Mouse (Mus musculus) adrenal gland, adult 8-10 months (tissue): ENCODE measurements around the gene Fhod1. TPM values are rescaled to one million over a fixed set of nuclear protein-coding genes. Genes with fewer than 3 reads are reported as not detected.

Experiments
- DNase-seq: peaks from one replicate; pipeline ENCODE4 v3.0.0; 2022
- total RNA-seq, 4 experiments: library from RNA; stranded (reverse); gene quantifications; 2 replicates each; pipeline ENCODE4 v1.2.4; 2022

The Fhod1 gene
- total RNA-seq, 4 experiments from 2014 or later: 11.8 to 21.9 (median 17.1) TPM

DNA sequence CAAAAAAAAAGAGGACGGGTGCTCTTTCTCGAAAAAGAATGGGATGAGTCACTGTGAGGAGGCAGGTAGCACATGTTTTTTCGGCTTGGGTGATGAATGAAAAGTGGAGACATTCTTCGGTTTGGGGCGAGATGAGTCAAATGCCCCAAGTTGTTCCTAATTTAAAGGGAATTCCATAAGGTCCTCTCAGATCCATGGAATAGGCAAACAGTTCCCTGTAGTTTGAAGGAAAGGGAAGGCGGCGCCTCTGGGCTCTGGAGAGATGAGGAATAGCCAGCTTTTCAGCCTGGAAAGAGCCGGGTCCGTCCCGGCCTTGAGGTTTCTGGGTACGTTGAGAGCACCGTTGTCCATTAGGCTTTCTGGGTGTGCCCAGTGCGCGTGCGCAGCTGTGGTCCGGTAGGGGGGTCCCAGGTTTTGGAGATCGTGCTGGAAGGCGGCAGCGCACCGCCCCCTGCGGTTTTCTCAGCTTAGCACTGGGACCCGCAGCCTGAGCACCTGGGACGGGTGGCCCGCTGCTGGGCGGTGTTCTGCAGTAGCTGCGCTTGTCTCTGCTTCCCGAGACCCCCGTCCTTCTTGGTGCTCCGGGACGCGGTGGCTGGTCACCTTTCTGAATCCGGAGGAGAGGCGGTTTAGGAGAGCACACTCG lies 820 bp upstream of the Fhod1 start, which contains the start of gene Slc9a5:
Gene Slc9a5 (plus strand): TSS at position 394 of the 646 bp plus-strand sequence.
- peak; percentile 56 for DNase-seq

DNA sequence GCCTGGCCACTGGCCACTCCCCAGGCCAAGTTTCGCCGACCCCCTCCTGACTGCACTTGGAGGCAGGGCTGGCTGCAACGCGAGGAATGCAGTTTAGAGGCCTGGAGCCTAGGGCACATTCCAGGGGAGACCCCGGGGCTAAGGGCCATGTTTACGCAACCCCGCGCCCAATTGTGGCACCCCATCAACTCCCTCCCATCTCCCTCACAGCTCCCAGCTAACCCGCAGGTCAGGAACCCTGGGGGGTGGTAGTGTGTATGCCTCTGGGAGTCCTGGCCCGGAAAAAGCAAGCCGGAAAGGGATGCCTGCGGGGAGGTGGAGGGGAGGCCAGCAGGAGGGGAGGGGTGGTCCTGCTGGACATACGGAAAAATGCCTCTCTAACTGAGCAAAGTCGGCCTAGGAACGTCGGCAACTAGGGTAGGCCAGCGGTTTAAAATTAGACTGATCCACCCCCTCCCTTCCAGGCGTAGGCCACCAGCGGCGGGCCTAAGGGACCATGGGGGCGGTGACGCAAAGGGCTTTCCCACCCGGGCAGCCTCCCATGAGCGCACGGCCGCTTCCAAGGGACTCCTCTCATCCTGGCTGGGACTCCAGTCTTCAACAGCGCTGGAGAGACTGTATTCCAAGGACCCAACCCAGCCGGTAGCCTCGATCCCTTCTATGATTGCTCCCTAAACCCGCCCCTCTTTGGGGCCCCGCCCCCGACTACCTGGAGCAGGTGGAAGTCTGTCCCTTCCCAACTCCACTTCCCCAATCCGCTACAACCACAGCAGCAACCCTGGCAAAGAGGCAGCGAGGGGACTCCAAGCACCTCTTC lies 934 bp downstream of the Fhod1 start:
- DNase-seq: peak; percentile 48

DNA sequence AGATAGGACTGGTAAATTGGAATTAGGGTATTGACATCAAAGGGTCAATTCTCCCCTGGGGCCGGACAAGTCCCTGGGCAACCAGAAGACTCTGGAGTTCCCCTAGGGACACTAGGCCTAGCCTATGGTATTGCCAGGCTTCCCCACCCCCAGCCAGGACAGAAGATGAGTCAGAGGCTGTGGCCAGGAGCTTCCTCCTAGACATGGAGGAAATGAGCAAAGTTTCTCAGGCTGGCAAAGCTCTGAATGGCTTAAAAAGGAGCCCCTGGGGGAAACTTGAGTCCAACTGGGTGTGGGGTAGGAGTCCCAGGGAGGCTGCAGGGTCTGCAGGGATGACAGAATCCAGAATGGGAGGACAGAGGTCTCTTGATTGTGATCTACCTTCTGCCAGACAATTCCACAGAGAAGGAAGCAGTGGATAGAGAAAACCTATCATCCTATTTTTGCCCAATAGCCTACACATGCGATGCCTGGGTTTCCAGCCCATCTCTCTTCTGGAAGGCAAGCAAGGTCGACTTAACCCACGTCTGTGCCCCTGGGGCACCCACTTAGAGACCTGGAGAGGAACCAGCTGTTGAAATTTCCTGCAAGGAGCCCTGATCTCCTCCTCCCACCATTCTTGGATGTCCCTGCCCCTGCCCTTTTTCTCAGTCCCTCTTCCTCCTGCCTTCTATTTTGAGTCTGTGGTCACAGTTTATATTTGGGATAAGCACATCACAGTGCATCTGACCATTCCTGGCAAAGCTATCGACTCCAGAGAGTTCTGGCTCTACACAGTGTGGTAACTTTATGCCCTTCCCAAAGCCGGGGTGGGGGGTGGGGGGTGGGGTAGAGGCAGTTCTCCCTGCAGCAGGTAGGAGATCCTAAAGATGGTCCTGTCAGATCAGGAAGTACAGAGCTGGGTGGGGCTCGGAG lies 2.4 kb downstream of the Fhod1 start:
- DNase-seq: peak; percentile 46

DNA sequence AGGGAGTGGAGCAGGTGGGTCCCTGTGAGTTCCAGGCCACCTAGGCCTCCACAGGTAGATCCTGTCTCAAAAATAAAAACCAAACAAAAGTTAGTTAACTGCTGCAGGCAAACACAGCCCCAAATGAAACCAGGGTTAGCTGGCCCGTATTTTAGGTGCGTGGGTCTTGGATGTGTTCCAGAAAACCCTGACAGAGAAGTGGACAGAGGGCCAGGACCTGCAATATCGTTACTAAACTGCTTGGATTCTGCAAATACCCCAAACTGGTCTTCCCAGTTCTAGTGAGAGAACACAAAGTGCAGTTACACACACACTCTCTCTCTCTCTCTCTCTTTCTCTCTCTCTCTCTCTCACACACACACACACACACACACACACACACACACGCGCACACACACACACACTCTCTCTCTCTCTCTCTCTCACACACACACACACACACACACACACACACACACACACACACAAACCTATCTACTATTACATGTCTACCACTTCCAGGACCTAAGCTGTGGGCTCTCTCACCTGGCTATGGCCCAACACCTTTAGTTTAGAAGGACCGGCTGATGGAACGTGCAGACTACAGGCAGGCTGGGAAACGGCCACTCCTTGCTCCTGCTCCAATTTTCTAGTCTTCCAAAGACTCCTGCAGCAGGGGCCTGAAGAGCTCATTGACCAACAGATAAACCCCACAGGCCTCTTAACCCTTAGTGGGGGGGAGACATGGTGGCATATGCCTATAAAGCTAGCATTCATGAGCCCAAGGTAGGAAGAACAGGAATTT lies 3.8 kb downstream of the Fhod1 start:
- DNase-seq: no peak

DNA sequence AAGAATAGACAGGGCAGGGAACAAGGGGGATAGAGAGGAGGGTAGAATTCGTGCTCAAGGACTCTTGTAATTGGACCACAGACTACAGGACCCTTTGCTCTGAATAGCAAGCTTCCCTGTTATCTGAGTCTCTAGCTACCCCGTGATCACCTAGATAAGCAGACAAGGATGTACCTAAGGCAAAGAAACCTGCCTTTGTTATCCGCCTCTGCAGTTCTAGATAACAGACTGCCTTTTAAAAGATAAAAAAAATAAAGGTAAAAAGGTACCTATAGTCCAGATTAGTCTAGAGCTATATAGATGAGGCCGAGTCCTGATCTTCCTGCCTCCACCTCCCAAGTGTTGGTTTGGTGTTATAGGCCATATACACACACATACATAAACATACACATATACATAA lies 5.0 kb downstream of the Fhod1 start:
- DNase-seq: no peak

DNA sequence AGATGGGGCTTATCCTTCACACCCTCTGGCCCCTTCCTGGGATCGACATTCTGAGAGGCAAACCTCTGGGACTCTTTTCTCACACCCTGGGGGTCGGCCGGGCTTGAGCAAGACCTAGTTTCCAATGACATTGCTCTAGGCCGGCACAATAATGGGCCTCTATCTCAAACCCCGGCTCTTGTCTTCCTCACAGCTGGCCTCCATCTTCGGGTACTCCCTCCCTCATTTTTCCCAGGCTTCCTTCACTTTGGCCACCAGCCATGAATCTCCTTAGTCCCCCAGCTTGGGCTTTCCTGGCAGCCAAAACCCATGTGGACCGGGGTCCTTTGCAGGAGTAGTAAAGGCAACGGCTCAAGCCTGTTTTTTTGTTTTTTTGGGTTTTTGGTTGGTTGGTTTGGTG lies 6.4 kb downstream of the Fhod1 start:
- DNase-seq: no peak

DNA sequence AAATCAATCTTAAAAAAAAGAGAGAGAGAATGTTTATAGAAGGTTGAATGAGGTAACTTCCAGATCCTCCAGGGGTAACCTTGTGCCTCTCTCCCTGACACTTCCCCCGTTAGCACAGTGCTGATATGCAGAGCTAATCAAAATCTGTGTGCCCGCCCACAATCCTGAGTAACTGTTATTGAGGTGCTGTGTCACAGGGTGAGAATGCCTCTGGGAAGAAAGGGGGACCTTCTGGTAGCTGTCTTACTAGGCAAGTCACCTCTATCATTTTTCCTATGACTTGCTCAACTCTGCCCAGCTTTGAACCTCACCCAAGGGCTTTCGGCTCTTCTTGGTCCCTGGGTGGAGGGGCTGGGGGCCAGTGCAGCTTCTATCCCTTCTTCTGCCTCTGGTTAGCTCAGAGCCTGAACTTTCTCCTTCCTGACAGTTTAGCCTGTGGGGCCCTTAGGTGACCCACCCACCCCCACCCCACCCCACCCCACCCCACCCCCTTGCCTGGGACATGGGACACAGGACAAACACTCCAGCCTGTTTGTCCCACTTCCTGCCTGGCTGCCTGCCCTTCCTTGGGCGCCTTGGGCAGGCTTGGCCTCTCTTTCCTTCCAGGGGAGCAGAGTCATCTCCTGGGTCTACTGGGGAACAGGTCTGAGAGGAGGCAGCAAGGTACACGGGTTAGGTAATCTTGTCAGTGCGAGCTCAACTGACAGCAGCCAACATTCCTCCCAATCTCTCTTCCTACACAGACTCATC lies 7.7 kb downstream of the Fhod1 start:
- no peak for DNase-seq

DNA sequence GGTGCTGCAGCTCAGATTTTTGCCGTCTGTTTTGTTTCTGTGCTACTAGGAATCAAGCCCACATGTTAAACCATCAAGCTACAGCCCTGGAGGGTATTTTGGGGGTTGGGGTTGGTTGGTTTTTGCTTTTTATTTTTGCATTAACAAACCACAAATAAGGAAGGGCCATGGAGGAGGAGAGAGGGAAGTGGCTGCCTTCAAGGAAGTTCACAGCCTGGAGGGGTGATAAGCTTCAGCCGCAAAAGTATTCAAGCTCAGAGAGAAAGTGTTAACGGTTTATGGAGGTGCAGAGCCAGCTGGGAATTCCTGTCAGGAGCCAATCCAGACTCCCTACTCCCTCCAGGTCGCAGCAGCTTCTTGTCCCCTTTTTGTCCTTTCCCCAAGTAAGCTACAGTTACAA lies 8.8 kb downstream of the Fhod1 start:
- DNase-seq: no peak

DNA sequence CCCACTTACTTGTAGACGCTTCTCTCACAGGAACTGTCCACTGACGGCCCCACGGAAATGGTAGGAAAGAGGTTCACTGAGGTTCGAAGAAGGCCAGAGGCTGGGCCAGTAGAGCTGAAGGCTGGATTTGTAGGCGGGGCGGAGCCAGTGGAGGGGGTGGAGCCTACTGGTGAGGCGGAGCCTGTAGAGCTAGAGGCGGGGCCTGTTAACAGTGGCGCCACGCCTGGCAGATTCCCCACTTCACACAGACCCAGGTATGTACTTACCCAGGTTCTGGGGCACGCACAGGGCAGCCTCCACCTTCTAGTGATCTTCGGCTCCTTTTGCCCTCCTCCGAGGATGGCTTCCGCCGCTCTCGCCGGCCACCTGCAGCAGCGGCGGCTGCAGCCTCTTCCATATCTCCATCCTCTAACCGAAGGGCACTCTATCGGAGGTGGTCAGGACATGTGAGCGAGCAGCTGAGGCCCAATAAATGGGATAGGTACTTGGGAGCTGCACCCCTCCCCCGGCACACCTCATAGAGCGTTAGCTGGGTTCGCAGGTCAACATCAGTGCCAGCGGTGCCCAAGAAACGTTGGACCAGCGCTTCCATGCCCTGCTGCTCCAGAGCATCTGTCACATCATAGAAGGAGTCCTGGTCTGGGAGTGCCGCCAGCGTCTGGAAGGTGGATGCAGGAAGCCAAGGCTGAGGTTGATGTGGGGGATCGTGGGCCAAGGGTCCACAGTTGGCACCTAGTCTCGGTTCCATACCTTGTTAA lies 11.2 kb downstream of the Fhod1 start:
- no peak for DNase-seq

DNA sequence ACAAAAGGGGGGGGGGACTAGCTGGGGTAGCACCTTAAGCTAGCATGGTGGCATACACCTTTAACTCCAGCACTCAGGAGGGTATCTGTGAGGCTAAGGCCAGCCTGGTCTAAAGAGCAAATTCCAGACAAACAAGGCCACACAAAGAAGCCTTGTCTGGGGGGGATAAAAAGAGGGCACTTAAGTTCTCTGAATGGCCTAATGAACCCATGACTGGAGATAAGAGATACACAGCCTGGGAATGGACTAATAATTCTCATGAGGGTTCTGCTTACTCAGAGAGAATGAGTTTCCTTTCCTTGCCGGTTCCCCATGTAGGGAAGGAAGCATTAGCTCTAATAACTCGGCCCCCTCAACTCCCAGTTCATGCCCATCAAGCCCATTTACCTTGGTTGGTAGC lies 15.2 kb downstream of the Fhod1 start:
- no peak for DNase-seq

DNA sequence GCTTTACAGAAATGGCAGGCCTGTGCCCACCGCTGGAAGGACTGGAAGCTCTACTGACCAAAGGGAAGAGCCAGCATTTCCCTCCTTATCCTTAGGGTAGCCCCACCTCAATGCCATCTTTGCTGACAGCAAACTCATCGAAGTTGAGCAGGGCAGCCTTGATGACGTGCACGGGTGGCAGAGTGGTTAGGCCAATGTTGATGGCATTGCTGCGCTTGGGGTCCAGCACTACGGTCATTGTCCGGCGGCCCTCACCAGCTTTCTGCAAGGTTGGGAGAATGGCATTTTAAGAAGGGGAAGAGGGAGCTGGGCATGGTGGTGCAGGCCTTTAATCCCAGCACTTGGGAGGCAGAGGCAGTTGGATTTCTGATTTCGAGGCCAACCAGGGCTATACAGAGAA lies 15.8 kb downstream of the Fhod1 start:
- DNase-seq: no peak

DNA sequence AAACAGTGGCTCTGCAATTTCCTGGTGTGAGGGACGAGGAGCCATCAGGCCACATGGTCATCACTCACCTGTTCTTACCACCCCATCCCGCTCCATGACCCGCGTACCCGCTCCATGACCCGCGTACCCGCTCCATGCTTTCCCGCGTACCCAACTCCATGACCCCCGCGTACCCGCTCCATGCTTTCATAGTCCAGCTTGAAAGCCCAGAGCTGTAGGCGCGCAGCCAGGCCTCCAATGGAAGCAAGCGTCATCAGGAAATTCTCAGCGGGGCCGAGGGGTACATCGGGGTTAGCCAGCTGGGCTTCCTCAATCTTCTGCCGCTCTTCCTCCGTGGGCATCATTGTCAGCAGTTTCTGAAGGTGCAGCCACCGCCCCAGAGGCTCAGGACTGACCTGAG lies 16.3 kb downstream of the Fhod1 start:
- DNase-seq: no peak

DNA sequence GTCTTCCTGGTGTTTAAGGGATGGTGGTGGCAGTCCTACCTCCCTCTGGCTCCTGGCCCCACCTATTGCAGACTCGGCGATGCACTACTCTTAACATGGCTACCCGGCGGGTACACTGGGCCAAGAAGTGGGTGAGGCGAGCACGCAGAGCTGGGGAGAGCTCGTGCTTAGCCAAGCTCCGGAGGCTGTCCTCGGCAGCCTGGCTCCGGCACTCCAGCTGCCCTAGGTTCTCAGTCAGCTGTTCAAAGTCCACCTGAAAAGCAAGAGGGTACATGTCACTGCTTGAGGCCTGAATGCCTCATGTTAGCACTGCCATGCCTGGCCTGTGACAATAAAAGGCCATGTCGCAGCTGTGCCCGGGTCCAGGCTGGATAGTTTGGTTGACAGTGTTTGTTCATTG lies 17.4 kb downstream of the Fhod1 start:
- DNase-seq: no peak

DNA sequence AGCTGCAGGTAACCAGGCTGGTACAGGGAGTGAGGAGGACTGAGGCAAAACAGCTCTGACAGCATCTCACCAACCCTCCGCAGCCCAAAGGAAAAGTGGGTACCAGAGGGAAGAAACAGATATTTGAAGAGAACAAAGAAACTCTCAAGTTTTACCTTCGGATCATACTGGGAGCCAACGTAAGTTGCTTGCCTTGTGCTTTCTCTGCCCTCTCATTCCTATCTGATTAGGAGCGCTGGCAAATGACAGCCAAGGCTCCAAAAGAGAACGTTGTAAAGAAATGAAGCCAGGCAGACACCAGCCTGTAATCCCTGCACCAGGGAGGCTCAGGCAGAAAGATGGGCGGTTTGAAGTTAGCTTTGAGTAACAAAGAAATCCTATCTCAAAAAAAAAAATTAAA lies 20.8 kb downstream of the Fhod1 start:
- DNase-seq: no peak

DNA sequence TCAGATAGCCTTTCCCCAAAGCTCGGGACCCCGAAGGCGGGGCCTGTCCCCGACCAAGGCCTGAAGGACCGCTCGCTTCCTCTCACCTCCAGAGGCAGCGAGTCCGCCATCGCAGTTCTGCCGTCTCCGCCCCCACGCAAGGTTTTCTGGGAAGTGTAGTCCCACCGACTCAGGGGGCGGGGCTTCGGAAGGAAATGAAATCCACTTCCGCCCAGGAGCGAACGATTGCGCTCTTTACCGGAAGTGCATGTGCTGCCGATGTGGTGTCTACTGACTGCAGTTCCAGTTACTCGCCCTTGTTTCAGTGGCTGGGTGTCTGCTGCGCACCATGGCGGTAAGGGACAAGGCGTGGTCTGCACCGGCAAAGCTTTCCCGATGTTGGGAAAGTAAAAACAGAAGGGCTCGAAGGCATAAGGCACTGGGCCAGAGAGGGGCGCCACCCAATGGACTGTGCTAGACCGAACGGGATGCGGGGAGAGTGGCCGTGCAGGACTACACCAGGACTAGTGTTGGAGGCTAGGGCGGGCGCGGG lies 21.5 kb downstream of the Fhod1 start, which contains the start of the genes Lrrc29 and Tmem208:
Gene Lrrc29 (minus strand): TSS at position 138 of the 532 bp plus-strand sequence.
Gene Tmem208 (plus strand): TSS at position 214 of the 532 bp plus-strand sequence.
- peak; percentile 96 for DNase-seq

DNA sequence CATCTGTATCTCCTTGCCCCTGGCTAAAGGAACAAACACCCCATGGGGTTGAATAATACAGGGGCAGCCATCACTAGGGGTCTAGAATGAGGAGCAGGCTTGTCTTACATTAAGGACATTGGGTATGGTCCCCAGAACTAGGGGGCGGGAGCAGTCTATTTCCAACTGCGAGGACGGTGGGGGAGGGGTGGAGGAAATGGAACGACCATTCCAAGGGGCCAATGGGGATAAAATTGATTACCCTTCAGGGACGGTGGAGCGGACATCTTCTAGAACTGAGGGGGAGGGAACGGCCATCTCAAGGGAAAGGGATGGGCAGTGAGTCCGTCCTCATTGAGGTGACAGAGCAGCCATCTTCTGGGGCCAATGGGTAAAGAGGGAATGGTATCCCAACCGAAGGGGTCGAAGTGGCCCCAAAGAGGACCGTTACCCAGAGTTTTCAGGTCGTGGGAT lies 22.1 kb downstream of the Fhod1 start:
- no peak for DNase-seq

DNA sequence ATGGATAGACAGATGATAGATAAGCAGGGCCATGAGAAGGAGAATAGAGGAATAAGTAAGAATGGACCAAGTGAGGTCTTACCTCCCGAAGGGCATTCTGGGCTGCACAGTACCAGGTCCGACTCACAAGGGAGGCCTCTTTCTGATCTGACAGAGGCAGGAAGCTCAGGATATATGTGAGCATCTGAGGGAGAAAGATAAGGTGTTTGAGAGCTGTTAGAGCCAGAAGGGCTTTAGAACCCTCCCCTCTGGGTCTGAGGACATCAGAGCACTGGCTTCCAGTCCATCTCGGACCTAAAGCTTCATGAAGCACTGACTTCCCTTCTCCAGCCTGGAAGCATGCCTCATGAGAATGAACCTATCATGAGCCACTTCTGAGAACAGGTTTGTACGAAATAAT lies 24.6 kb downstream of the Fhod1 start:
- no peak for DNase-seq

DNA sequence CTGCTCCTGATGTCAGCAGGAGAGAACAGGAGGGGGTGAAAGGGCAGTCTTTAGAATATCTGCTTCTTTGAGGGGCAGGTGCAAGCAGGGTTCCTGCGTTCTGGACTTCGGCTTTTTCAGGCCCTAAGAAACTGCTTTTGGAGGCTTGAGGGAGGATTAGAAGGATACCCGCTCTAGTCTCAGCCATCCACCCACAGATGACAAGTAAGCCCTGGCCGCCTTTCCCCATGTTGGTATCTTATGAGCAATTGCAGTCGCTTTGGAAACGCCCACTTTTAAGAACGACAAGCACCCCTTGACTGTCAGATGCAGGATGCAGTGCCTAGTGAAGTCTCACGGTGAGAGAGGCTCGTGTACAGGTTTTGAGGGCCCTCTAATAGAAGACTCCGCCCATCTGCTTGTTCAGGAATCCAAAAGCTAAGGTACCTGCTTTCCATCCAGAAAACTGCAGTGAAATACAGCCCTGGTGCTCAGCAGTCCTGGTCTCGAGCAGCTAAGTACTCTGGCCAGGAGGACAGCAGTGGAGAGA lies 29.0 kb downstream of the Fhod1 start:
- DNase-seq: no peak

DNA sequence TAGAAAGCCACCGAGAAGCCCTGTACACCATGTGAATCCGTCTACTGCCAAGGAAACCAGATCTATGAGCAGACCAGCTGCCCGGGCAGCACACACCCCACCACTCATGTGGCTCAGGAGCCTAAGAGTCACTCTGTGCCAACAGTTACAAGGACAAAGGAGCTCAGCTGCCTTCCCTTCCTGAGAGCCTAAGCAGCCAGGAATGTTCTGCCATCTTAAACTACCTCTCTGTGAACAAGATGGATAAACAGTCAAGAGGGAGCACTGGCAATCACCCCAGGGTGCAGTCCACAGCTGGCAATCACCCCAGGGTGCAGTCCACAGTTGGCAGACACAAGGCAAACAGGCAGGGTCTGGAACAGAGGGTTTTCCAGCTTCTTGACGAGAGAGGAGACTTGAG lies 29.8 kb downstream of the Fhod1 start:
- DNase-seq: no peak
